Mouse (Mus musculus) urinary bladder, postnatal 36 days (tissue): ENCODE data around the gene Nck1.

Experiments used
- DNase-seq, 2 experiments: peaks; one replicate each; pipeline ENCODE4 v3.0.0; 2022; ENCODE audit warnings: low spot score in 2 of 2, mixed read lengths in 1 of 2

Gene Nck1

GRCm38 (mm10) chr9:100545715-100546593, at the start of gene Nck1:
TSS of gene Nck1 (minus strand) at chr9:100546134.
- peak; percentile 98 to 99 for DNase-seq

GRCm38 (mm10) chr9:100590462-100590861, 44.5 kb upstream of the Nck1 start:
- no peak for DNase-seq

DNA sequence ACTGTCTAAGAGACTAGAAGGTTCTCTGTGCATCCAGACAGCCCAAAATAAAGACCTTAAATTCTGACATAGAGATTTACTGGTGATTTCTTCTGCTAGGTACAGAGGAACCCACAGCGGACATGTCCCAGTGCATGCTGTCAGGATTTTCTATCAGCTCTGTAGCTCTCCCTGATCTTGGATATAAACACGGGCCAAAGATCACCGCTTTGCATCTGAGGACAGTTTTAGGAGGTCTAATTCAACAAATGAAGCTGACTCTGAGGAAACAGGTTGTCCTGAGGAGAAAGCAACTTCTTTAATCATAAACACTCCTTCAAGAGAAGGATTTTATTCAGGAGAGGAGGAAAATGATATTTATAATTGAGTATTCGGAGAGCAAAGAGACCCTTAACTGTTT, 38.1 kb upstream of the Nck1 start:
- no peak for DNase-seq

GRCm38 (mm10) chr9:100582883-100583575, 37.1 kb upstream of the Nck1 start:
- peak; percentile 16 to 28 for DNase-seq

GRCm38 (mm10) chr9:100581543-100582492, 35.9 kb upstream of the Nck1 start:
- DNase-seq: no peak

- DNase-seq: no peak
Measured at GRCm38 (mm10) chr9:100580196-100580740, 34.3 kb upstream of the Nck1 start.

DNA sequence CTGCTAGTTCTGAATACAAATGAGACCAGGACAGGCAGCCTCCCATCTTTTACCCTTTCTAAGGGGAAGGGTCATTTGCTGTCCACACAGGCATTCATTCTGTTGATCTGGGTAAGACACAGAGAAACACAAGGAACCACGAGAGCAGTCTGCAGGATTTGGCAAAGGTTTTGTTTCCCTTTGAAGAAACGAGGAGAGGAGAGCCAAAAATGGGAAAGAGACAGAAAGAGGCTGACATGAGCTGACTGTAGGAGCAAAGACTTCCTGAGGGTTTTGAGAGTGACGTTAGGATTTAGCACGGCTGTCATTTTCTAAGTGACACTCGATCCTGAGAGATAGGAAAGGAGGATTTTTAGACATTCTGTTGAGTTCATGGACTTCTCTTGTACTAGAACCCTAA, 28.0 kb upstream of the Nck1 start:
- no peak for DNase-seq

- no peak for DNase-seq
Measured at GRCm38 (mm10) chr9:100573300-100573699, 27.4 kb upstream of the Nck1 start.

- DNase-seq: no peak
Measured at GRCm38 (mm10) chr9:100571511-100571910, 25.6 kb upstream of the Nck1 start.

DNA sequence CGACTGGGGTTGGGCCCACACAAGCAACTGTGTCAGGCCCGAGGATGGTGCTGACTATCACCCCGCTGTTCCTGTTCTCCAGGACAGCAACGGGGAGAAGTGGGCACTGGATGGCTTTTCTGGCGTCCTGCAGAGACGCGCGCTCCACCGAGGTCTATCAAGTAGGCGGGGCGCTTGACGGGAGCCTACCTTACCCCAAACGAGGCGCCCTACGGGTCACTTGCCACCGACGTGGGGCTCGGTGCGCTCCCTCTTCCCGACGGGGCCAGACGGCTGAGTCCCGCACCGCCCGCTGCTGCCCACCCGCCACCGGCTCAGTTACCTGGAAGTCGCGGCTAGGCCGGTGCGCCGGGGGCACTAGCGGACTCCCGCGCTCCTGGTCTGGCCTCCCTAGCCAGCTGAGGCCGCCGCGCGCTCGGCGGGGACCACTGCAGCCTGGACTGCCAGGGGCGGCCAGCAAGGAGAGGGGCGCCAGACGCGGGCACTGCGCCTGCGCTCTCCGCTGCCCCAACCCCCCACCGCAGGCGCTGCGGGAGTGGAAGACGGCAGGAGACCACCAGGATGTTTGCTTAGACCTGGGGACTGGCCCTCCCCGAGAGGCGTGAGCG, 24.8 kb upstream of the Nck1 start, which contains the start of gene Slc35g2:
Gene Slc35g2 (minus strand): TSS at position 465 of the 608 bp plus-strand sequence.
- peak; percentile 15 to 17 for DNase-seq

GRCm38 (mm10) chr9:100569798-100570625, 24.1 kb upstream of the Nck1 start:
- peak; percentile 13 to 24 for DNase-seq

- DNase-seq: no peak
Measured at GRCm38 (mm10) chr9:100560251-100560890, 14.4 kb upstream of the Nck1 start.

DNA sequence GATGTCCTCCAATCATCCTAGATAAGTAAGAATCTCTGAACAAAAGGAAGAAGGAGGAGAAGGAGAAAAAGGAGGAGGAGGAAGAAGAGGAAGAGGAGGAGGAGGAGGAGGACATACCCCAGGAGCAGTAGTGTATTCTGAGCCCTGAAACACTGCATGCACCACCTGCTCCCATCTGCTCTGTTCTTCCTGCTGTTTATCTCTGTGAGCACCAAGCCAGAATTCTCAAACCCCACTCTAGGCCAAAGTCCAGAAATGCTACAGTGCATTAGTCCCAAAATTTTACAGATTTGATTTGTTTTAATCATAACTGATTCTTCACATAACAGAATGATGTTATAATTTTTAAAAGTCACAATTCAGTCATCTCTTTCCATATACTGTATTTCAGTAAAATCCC, 13.1 kb upstream of the Nck1 start:
- DNase-seq: no peak

GRCm38 (mm10) chr9:100558023-100558573, 12.2 kb upstream of the Nck1 start:
- DNase-seq: no peak

DNA sequence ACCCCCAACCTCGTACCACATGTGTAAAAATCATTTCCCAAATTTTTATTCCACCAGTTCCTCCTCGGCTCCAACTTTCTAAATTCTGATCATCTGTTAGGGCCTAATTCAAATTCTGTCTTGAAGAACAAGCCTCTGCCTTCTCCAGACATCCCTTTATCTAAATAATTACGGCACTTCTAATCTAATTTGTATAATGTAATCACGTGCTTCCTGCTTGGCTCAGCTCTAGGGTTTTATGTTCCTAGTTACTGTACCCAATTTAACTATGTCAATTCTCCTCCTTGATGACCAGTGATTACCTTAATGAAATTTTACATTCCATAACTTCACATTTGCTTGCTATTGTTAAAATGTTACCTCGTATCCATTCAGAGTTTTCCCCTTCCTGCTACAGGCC, 9.8 kb upstream of the Nck1 start:
- DNase-seq: no peak

DNA sequence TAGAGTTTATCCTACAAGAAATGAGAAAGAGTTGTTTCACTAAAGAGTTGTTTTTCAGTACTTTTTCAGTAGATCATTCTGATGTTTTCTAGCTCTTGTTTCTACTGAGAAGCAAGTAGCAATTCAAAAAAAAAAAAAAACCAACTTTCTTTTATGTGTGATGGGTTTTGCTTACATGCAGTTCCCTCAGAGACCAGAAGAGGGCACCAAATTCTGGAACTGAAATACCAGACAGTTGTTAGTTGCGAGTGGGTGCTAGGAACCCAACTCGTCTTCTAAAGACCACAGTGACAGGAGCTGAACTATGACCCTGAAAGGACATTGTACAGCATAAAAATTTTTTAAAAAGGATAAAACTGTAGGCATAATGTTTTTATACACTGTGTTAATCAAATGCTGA, 2.4 kb upstream of the Nck1 start:
- no peak for DNase-seq

- no peak for DNase-seq
Measured at GRCm38 (mm10) chr9:100546594-100546910, 618 bp upstream of the Nck1 start.

DNA sequence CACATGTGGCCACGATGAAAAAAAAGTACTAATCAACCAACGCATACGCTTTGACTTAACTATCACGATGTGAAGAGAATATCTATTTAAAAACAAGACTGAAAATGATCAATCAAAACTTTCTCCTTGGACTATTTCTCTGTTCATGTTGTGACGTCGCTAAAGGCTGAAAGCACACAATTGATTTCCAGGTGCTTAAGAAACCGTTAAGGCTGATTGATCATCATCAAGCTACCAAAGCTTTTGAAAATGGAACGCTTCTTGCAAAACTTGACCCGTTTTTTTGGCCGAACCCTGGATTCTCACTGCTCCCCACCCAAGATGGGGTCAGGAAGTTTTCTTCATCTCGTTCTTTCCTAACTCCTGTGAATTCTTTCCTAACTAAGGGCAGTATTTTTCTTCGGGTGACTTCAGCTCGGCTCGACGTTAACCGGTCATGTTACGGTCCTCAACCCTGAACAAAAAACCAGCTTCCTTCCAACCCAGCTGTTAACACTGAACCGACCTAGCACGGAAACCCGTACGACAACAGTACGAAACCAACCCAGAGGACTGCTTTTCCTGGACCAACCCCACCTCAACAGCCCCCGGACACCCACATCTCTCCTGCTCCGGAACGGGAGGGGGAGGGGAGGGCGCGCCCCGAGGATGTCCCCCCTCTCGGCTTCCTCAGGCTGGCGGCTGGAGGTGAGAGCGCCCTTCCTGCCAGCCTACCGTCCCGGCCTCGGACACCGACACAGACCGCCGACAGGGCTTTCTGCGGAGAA, 803 bp downstream of the Nck1 start:
- DNase-seq: no peak
